Mouse (Mus musculus) liver, adult 2 months (tissue): ENCODE measurements at regions not wholly inside any gene's neighbourhood (a gene's known extent, or its start where the extent isn't known, plus 50 kb on each side); places are given as distances from the start of the nearest gene placed in this dataset.

Source experiments
- CTCF ChIP-seq: fragments of 200-500 bp; IDR thresholded peaks from 2 replicates; pipeline ENCODE4 v1.5.1; 2011; ENCODE audit warnings: low read depth, low read length, control low read depth
- POLR2A ChIP-seq: fragments of 200-500 bp; IDR thresholded peaks from 2 replicates; pipeline ENCODE4 v1.6.1; 2011; ENCODE audit warnings: low read length, control low read depth; ENCODE audit not compliant: insufficient read depth; ENCODE audit errors: extremely low read depth

- TF ChIP-seq POLR2A (no peak), CTCF (no peak)
Observed at GRCm38 (mm10) chr13:111933526-111934240, 124.9 kb upstream of the Map3k1 start.
